Mouse (Mus musculus) G1E (cell line): ENCODE results near the gene Tagln3.

Source experiments
- CTCF ChIP-seq: IDR thresholded peaks from 2 replicates; pipeline ENCODE4 v1.5.1; 2012; ENCODE audit warnings: low read depth, low read length, inconsistent platforms, mixed read lengths
- GATA1 ChIP-seq: IDR thresholded peaks from 2 replicates; pipeline ENCODE4 v1.6.1; 2012; ENCODE audit warnings: borderline replicate concordance, low read length, inconsistent platforms, mixed read lengths
- POLR2AphosphoS5 ChIP-seq: IDR thresholded peaks from 2 replicates; pipeline ENCODE4 v1.6.1; 2012; ENCODE audit warnings: low read depth, low read length, inconsistent platforms; ENCODE audit not compliant: insufficient replicate concordance

DNA sequence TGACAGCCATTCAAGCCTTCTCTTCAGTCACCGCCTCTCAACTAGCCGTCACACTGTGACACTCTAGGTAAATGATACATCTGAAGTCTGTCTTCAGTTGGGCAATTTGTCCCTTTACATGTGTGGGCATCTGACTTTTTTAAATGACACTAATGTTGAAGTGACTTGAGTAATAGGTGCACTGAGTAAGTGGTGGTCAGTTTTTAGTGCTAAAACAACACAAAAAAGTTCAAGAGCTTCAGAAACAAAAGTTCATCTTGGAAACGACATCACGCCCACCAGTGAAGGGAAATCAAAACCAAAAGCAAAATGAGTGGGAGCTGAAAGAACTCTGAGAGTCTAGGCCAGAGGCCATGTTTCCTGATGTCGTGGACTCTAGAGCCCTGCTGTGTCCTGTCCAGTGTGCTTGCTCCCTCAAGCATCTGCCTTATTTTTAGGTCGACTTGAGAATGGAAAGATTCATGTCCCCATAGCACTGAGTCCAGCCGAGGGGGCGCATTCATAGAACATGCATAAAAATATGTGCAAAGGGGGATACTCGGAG, 34.4 kb upstream of the Tagln3 start:
- TF ChIP-seq CTCF (no peak), POLR2AphosphoS5 (no peak), GATA1 (no peak)
